Mouse (Mus musculus) urinary bladder, adult 2 months (tissue): ENCODE measurements around the gene Spata20. TPM values are rescaled to one million over a fixed set of nuclear protein-coding genes. Genes with fewer than 3 reads are reported as not detected.

Experiments used
- DNase-seq: peaks from one replicate; pipeline ENCODE4 v3.0.0; 2022; ENCODE audit warnings: low spot score
- polyA plus RNA-seq: library from polyadenylated mRNA; depleted of rRNA; stranded (reverse); fragments of >200 nt; gene quantifications from 2 replicates; pipeline ENCODE4 v1.2.3, GENCODE M21; 2012

Gene Spata20
- polyA plus RNA-seq, 1 experiment, result 0.06 TPM

GRCm38 (mm10) chr11:94482738-94483137 is 3.2 kb downstream of the Spata20 start:
- DNase-seq, result no peak

GRCm38 (mm10) chr11:94481963-94482362 is 4.0 kb downstream of the Spata20 start:
- DNase-seq, result no peak

- DNase-seq, result no peak
Observed at GRCm38 (mm10) chr11:94480382-94480781, 5.6 kb downstream of the Spata20 start.

- no peak for DNase-seq
Observed at GRCm38 (mm10) chr11:94477651-94478050, 8.3 kb downstream of the Spata20 start.

GRCm38 (mm10) chr11:94475722-94476121 is 10.3 kb downstream of the Spata20 start:
- no peak for DNase-seq

- DNase-seq, result no peak
Observed at GRCm38 (mm10) chr11:94474544-94474910, 11.5 kb downstream of the Spata20 start.

- peak; percentile 66 for DNase-seq
Observed at GRCm38 (mm10) chr11:94473707-94474543, 12.1 kb downstream of the Spata20 start, which contains the start of gene Cacna1g. Gene Cacna1g, minus strand, starts transcription at chr11:94474198.

GRCm38 (mm10) chr11:94472916-94473706 is 12.9 kb downstream of the Spata20 start:
- no peak for DNase-seq

GRCm38 (mm10) chr11:94472585-94472915 is 13.4 kb downstream of the Spata20 start:
- DNase-seq, result no peak

GRCm38 (mm10) chr11:94471740-94472584 is 14.0 kb downstream of the Spata20 start:
- DNase-seq, result no peak

GRCm38 (mm10) chr11:94470391-94470790 is 15.6 kb downstream of the Spata20 start:
- DNase-seq, result no peak

- DNase-seq, result no peak
Observed at GRCm38 (mm10) chr11:94469136-94470064, 16.6 kb downstream of the Spata20 start.

- DNase-seq, result no peak
Observed at GRCm38 (mm10) chr11:94468582-94469064, 17.4 kb downstream of the Spata20 start.

- no peak for DNase-seq
Observed at GRCm38 (mm10) chr11:94466333-94466855, 19.6 kb downstream of the Spata20 start.

GRCm38 (mm10) chr11:94464170-94464569 is 21.8 kb downstream of the Spata20 start:
- DNase-seq, result no peak

GRCm38 (mm10) chr11:94461856-94462255 is 24.1 kb downstream of the Spata20 start:
- DNase-seq, result no peak

GRCm38 (mm10) chr11:94457001-94457400 is 29.0 kb downstream of the Spata20 start:
- DNase-seq, result no peak

GRCm38 (mm10) chr11:94456347-94456746 is 29.6 kb downstream of the Spata20 start:
- no peak for DNase-seq

- no peak for DNase-seq
Observed at GRCm38 (mm10) chr11:94455161-94455820, 30.7 kb downstream of the Spata20 start.

GRCm38 (mm10) chr11:94454756-94455155 is 31.2 kb downstream of the Spata20 start:
- DNase-seq, result no peak
